Mouse (Mus musculus): ENCODE data around the gene BC035044. TPM values are rescaled to one million over a fixed set of nuclear protein-coding genes. Genes with fewer than 3 reads are reported as not detected.
"Not testable (repeated sequence)": the region's sequence is repeated elsewhere in the genome, so short reads cannot be mapped to it uniquely, and the experiment has no call there.

Gene BC035044
- total RNA-seq, 2 experiments from 2014 or later: 0.67 to 1.7 TPM

- DNase-seq (ENCODE audit: low spot score in 2 of 2): no peak
These were observed 54.6 kb downstream of the BC035044 start for GRCm38 (mm10) chr6:128836191-128836954.

- no peak for DNase-seq (ENCODE audit: low spot score in 2 of 2)
These were observed 55.4 kb downstream of the BC035044 start for GRCm38 (mm10) chr6:128835571-128835970.

GRCm38 (mm10) chr6:128833046-128833445 lies 57.9 kb downstream of the BC035044 start:
- DNase-seq (ENCODE audit: low spot score in 2 of 2): no peak

GRCm38 (mm10) chr6:128829837-128830236 lies 61.1 kb downstream of the BC035044 start:
- DNase-seq (ENCODE audit: low spot score in 2 of 2): no peak

- DNase-seq (ENCODE audit: low spot score in 2 of 2): no peak
These were observed 64.1 kb downstream of the BC035044 start for GRCm38 (mm10) chr6:128826781-128827180.

- no peak for DNase-seq (ENCODE audit: low spot score in 2 of 2)
These were observed 64.8 kb downstream of the BC035044 start, which contains the start of the genes Gm44511 and Klrb1b for GRCm38 (mm10) chr6:128826132-128826531. Gene Gm44511 (minus strand): TSS chr6:128826315. Gene Klrb1b (minus strand): TSS chr6:128826331.

GRCm38 (mm10) chr6:128818083-128818802 lies 72.7 kb downstream of the BC035044 start:
- no peak for DNase-seq (ENCODE audit: low spot score in 2 of 2)

GRCm38 (mm10) chr6:128808532-128808931 lies 82.4 kb downstream of the BC035044 start:
- no peak for DNase-seq (ENCODE audit: low spot score in 2 of 2)

GRCm38 (mm10) chr6:128807021-128807420 lies 83.9 kb downstream of the BC035044 start:
- no peak for DNase-seq (ENCODE audit: low spot score in 2 of 2)

- peak in 1 of 2 experiments; percentile 35 for DNase-seq (ENCODE audit: low spot score in 2 of 2)
These were observed 85.9 kb downstream of the BC035044 start for GRCm38 (mm10) chr6:128804823-128805640.

- DNase-seq (ENCODE audit: low spot score in 2 of 2): peak; percentile 74 to 87
These were observed 87.7 kb downstream of the BC035044 start for GRCm38 (mm10) chr6:128802999-128803857.

- DNase-seq (ENCODE audit: low spot score in 2 of 2): no peak
These were observed 88.4 kb downstream of the BC035044 start for GRCm38 (mm10) chr6:128802557-128802956.

GRCm38 (mm10) chr6:128800696-128801095 lies 90.2 kb downstream of the BC035044 start:
- DNase-seq (ENCODE audit: low spot score in 2 of 2): not testable (repeated sequence)

- no peak for DNase-seq (ENCODE audit: low spot score in 2 of 2)
These were observed 91.0 kb downstream of the BC035044 start for GRCm38 (mm10) chr6:128799896-128800270.

- DNase-seq (ENCODE audit: low spot score in 2 of 2): peak; percentile 57 to 66
These were observed 91.6 kb downstream of the BC035044 start for GRCm38 (mm10) chr6:128799144-128799895.

All from adrenal gland, postnatal 4 days (tissue).